Mouse (Mus musculus) adrenal gland, postnatal 10 days (tissue): ENCODE measurements around the gene Ssr3. TPM values are rescaled to one million over a fixed set of nuclear protein-coding genes. Genes with fewer than 3 reads are reported as not detected.

Experiments
- total RNA-seq, 2 experiments: library from RNA; stranded (reverse); gene quantifications; 2 replicates each; pipeline ENCODE4 v1.2.3; 2021

The Ssr3 gene
- total RNA-seq, 2 experiments from 2014 or later = 174 to 190 TPM

Other genes with a start within 250 kb of the Ssr3 start
- 10 to 100 TPM; 33.7 to 36.6 TPM for gene Tiparp, start 135.8 kb upstream of the Ssr3 start, total RNA-seq